Mouse (Mus musculus) adrenal gland, adult 8-10 months (tissue): Measurements from ENCODE around the gene Ccdc61. TPM values are rescaled to one million over a fixed set of nuclear protein-coding genes. Genes with fewer than 3 reads are reported as not detected.

ENCODE experiments used
- DNase-seq: peaks from one replicate; pipeline ENCODE4 v3.0.0; 2022
- total RNA-seq, 4 experiments: library from RNA; stranded (reverse); gene quantifications; 2 replicates each; pipeline ENCODE4 v1.2.4; 2022

Ccdc61 gene
- total RNA-seq, 4 experiments from 2014 or later: 12.6 to 18.4 (median 14.0) TPM

DNA sequence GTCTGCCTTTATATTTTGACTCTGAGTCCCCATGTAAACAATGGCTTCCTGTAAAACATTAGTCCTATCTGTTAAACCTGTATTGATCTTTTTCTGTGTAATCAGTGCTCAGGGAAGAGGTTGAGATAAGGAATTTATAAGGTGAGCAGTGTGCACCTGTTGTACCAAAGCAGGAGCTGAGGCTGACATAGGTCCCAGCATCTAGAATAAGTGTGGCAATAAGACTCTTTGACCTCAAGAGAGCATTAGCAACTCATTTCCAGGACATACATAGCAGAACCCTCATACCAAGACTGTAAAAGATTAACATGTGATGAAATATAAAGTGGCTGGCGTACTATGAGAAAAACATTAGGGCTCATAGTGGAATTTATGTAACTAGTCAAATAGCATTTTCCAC lies 61.8 kb downstream of the Ccdc61 start:
- DNase-seq: no peak

DNA sequence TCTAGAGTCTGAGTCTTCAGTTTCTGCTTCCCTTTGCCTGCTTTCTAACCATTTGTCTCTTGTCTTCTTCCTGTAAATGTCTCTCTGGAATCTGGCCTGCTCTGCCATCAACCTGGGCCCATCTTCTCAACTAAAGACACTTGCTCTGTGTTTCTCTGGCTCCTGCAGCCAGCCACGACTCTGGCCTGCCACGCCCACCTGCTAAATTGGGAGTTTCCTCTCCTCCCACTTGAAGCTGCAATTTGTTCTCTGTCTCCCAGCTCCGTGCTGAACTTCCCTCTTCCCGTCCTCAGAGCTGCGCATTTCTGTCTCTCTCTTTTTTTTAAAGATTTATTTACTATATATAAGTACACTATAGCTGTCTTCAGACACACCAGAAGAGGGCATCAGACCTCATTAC lies 65.4 kb downstream of the Ccdc61 start:
- DNase-seq: no peak

DNA sequence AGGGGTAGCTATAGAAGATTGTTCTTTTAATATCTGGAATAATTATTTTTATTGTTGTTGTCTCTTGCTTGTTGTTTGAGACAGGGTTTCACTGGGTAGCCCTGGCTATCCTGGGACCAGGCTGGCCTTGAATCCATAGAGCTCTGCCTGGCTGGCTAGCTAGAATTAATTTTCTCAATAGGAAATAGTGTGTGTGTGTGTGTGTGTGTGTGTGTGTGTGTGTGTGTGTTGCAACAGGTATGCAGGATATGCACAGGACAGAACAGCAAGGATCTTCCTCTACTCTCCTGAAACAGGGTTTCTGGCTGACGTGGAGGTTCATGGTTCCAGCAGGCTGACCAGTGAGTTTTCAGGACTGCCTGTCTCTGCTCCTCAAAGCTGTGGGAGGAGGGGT lies 69.0 kb downstream of the Ccdc61 start:
- DNase-seq: no peak

Other genes starting within 250 kb of the Ccdc61 start
- not detected for gene Psg20, start 224.2 kb downstream of the Ccdc61 start, total RNA-seq
- gene Psg22, start 192.3 kb downstream of the Ccdc61 start, total RNA-seq: not detected
- gene Psg19, start 111.9 kb downstream of the Ccdc61 start, total RNA-seq: not detected
- gene Psg17, start 88.8 kb downstream of the Ccdc61 start, total RNA-seq: not detected
- 10 to 100 TPM in 3 of 4 experiments, 1 to 10 TPM in 1; 8.5 to 12.4 (median 11.2) TPM for gene Mill2, start 70.4 kb downstream of the Ccdc61 start, total RNA-seq
- 1 to 10 TPM; 1.3 to 2.8 (median 1.8) TPM for gene Pglyrp1, start 39.1 kb downstream of the Ccdc61 start, total RNA-seq
- 1 to 10 TPM; 5.6 to 9.2 (median 7.1) TPM for gene Nova2, start 15.5 kb upstream of the Ccdc61 start, total RNA-seq
- not detected for gene Nanos2, start 77.0 kb upstream of the Ccdc61 start, total RNA-seq
- 10 to 100 TPM; 11.4 to 18.0 (median 15.5) TPM for gene Mypop, start 80.8 kb upstream of the Ccdc61 start, total RNA-seq
- 10 to 100 TPM; 49.0 to 52.8 (median 50.9) TPM for gene Irf2bp1, start 93.6 kb upstream of the Ccdc61 start, total RNA-seq
- gene Foxa3, start 113.1 kb upstream of the Ccdc61 start, total RNA-seq: under 1 TPM in 1 of 4 experiments, not detected in 3; 0.12 TPM
- gene Sympk, start 114.0 kb upstream of the Ccdc61 start, total RNA-seq: 100 to 1,000 TPM; 110 to 113 (median 111) TPM
- under 1 TPM in 1 of 4 experiments, not detected in 3; 0.24 TPM for gene Rsph6a, start 144.3 kb upstream of the Ccdc61 start, total RNA-seq
- gene Dmwd, start 165.8 kb upstream of the Ccdc61 start, total RNA-seq: 10 to 100 TPM; 54.9 to 74.1 (median 62.4) TPM
- gene Dmpk, start 173.4 kb upstream of the Ccdc61 start, total RNA-seq: 100 to 1,000 TPM; 118 to 287 (median 209) TPM
- gene Six5, start 184.2 kb upstream of the Ccdc61 start, total RNA-seq: 10 to 100 TPM; 16.8 to 27.8 (median 20.2) TPM
- gene Gm4969, start 208.0 kb upstream of the Ccdc61 start, total RNA-seq: not detected
- 10 to 100 TPM; 13.6 to 17.6 (median 16.1) TPM for gene Fbxo46, start 209.4 kb upstream of the Ccdc61 start, total RNA-seq
- gene Qpctl, start 238.9 kb upstream of the Ccdc61 start, total RNA-seq: 10 to 100 TPM; 18.0 to 24.0 (median 23.9) TPM
- gene Snrpd2, start 239.3 kb upstream of the Ccdc61 start, total RNA-seq: 10 to 100 TPM; 86.1 to 97.7 (median 92.4) TPM